Mouse (Mus musculus): ENCODE results near the gene Tpm4. TPM values are rescaled to one million over a fixed set of nuclear protein-coding genes. Genes with fewer than 3 reads are reported as not detected.

Tpm4 gene
- polyA plus RNA-seq (2012; rRNA removed), result 52.1 and 62.6 TPM in 2 replicates

GRCm38 (mm10) chr8:72134756-72135445, at the start of gene Tpm4:
TSS of gene Tpm4 (plus strand) at chr8:72134975.

GRCm38 (mm10) chr8:72106740-72107139, 28.0 kb upstream of the Tpm4 start, which contains the start of gene Olfr374:
TSS of gene Olfr374 (plus strand) at chr8:72107040.

GRCm38 (mm10) chr8:72160707-72161697, 26.2 kb downstream of the Tpm4 start, which contains the start of gene Rab8a:
TSS of gene Rab8a (plus strand) at chr8:72161200.

GRCm38 (mm10) chr8:72189417-72190214, 54.8 kb downstream of the Tpm4 start, which contains the start of gene Hsh2d:
TSS of gene Hsh2d (plus strand) at chr8:72189638.

Other genes with a start within 250 kb of the Tpm4 start
- 0.13 and 0.28 TPM in 2 replicates for gene Zfp882, start 226.4 kb upstream of the Tpm4 start, polyA plus RNA-seq (2012; rRNA removed)
- 1.6 and 2.0 TPM in 2 replicates for gene Zfp617, start 226.3 kb upstream of the Tpm4 start, polyA plus RNA-seq (2012; rRNA removed)
- 2.1 and 2.3 TPM in 2 replicates for gene Zfp961, start 183.9 kb upstream of the Tpm4 start, polyA plus RNA-seq (2012; rRNA removed)
- gene Cyp4f18, start 125.3 kb upstream of the Tpm4 start, polyA plus RNA-seq (2012; rRNA removed), result 6.7 and 6.8 TPM in 2 replicates
- gene Olfr372, start 93.8 kb upstream of the Tpm4 start, polyA plus RNA-seq (2012; rRNA removed), result not detected in 2 replicates
- gene Olfr373, start 51.8 kb upstream of the Tpm4 start, polyA plus RNA-seq (2012; rRNA removed), result not detected in 2 replicates
- gene Olfr374, start 27.9 kb upstream of the Tpm4 start, polyA plus RNA-seq (2012; rRNA removed), result not detected in 2 replicates
- gene Rab8a, start 26.2 kb downstream of the Tpm4 start, polyA plus RNA-seq (2012; rRNA removed), result 42.3 and 45.7 TPM in 2 replicates
- 3.2 and 3.4 TPM in 2 replicates for gene Hsh2d, start 54.7 kb downstream of the Tpm4 start, polyA plus RNA-seq (2012; rRNA removed)
- gene Cib3, start 77.9 kb downstream of the Tpm4 start, polyA plus RNA-seq (2012; rRNA removed), result 0.05 and 0.94 TPM in 2 replicates
- not detected in 2 replicates for gene Gm11034, start 78.7 kb downstream of the Tpm4 start, polyA plus RNA-seq (2012; rRNA removed)
- gene Fam32a, start 84.8 kb downstream of the Tpm4 start, polyA plus RNA-seq (2012; rRNA removed), result 35.7 and 41.7 TPM in 2 replicates
- gene Ap1m1, start 105.0 kb downstream of the Tpm4 start, polyA plus RNA-seq (2012; rRNA removed), result 32.5 and 36.1 TPM in 2 replicates
- gene Gm10282, start 170.3 kb downstream of the Tpm4 start, polyA plus RNA-seq (2012; rRNA removed), result 1.2 and 1.7 TPM in 2 replicates
- 31.4 and 34.8 TPM in 2 replicates for gene Klf2, start 184.1 kb downstream of the Tpm4 start, polyA plus RNA-seq (2012; rRNA removed)